Mouse (Mus musculus) CD4-positive, CD25-positive, alpha-beta regulatory T cell (primary cell): ENCODE measurements around the gene Rrp7a. TPM values are rescaled to one million over a fixed set of nuclear protein-coding genes. Genes with fewer than 3 reads are reported as not detected.

ENCODE experiments used
- polyA plus RNA-seq: library from polyadenylated mRNA; unstranded; fragments of 100-300 nt; shearing (Covaris generic); gene quantifications from one replicate; pipeline ENCODE4 v1.2.1, GENCODE M21; 2017

The Rrp7a gene
- 83.8 TPM for polyA plus RNA-seq

GRCm38 (mm10) chr15:83122566-83123145 is at the start of gene Rrp7a:
TSS of gene Rrp7a (minus strand) at chr15:83122801.

GRCm38 (mm10) chr15:83149196-83150072 is 26.8 kb upstream of the Rrp7a start, which contains the start of gene Poldip3:
TSS of gene Poldip3 (minus strand) at chr15:83149384.

DNA sequence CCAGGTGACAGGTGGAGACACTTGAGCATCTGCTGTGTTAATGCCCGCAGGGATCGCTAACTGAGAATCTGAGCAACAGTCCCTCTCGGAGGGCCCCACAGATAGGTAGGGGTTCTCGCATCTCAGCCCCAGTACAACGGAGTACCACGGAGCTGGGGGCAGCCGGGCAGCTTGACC is 33.3 kb downstream of the Rrp7a start, which contains the start of gene Serhl:
Gene Serhl, plus strand, starts transcription at position 78 of the 177 bp plus-strand sequence.

Other genes with a start within 250 kb of the Rrp7a start
- gene Tcf20, start 134.9 kb downstream of the Rrp7a start, polyA plus RNA-seq = 7.6 TPM
- gene Nfam1, start 89.5 kb downstream of the Rrp7a start, polyA plus RNA-seq = 1.9 TPM
- gene Serhl, start 33.3 kb downstream of the Rrp7a start, polyA plus RNA-seq = 72.6 TPM
- gene Poldip3, start 26.6 kb upstream of the Rrp7a start, polyA plus RNA-seq = 155 TPM
- 89.0 TPM for gene Cyb5r3, start 49.8 kb upstream of the Rrp7a start, polyA plus RNA-seq
- 0.32 TPM for gene A4galt, start 129.0 kb upstream of the Rrp7a start, polyA plus RNA-seq
- 10.5 TPM for gene Arfgap3, start 227.4 kb upstream of the Rrp7a start, polyA plus RNA-seq